Mouse (Mus musculus) forebrain, postnatal 0 days (tissue): ENCODE measurements around the gene Pcnx. TPM values are rescaled to one million over a fixed set of nuclear protein-coding genes. Genes with fewer than 3 reads are reported as not detected.

Source experiments
- ATAC-seq: fragments of 200-750 bp; cut with Nextera tagmentation; 2 replicates; pipeline ENCODE4 v1.8.0; 2017; ENCODE audit warnings: mild to moderate bottlenecking, moderate library complexity
- DNase-seq: peaks from one replicate; pipeline ENCODE4 v3.0.0-alpha.2; 2015
- H3K27ac ChIP-seq: fragments of 300-500 bp; sonication (generic); 2 replicates; pipeline ENCODE4 v1.5.1; 2014; ENCODE audit warnings: low read depth, mild to moderate bottlenecking, antibody characterized with exemption, low read length, moderate library complexity, mixed read lengths
- H3K27me3 ChIP-seq: fragments of 300-500 bp; sonication (generic); 2 replicates; pipeline ENCODE4 v1.6.1; 2014; ENCODE audit warnings: mild to moderate bottlenecking, low read length, mixed read lengths; ENCODE audit not compliant: insufficient read depth
- H3K36me3 ChIP-seq: fragments of 300-500 bp; sonication (generic); 2 replicates; pipeline ENCODE4 v1.6.1; 2014; ENCODE audit warnings: mild to moderate bottlenecking, moderate library complexity; ENCODE audit not compliant: insufficient read depth
- H3K4me1 ChIP-seq: fragments of 300-500 bp; sonication (generic); 2 replicates; pipeline ENCODE4 v1.6.1; 2014; ENCODE audit warnings: antibody characterized with exemption; ENCODE audit not compliant: insufficient read depth
- H3K4me2 ChIP-seq: fragments of 300-500 bp; sonication (generic); 2 replicates; pipeline ENCODE4 v1.6.1; 2014; ENCODE audit warnings: low read depth, mild to moderate bottlenecking, moderate library complexity
- H3K4me3 ChIP-seq: fragments of 300-500 bp; sonication (generic); 2 replicates; pipeline ENCODE4 v1.5.1; 2014; ENCODE audit warnings: low read depth, low read length, mixed read lengths
- H3K9ac ChIP-seq: fragments of 300-500 bp; sonication (generic); 2 replicates; pipeline ENCODE4 v1.6.1; 2014; ENCODE audit warnings: mild to moderate bottlenecking
- H3K9me3 ChIP-seq: fragments of 300-500 bp; sonication (generic); 2 replicates; pipeline ENCODE4 v1.6.1; 2016; ENCODE audit warnings: low read length
- CTCF ChIP-seq: sonication (generic); IDR thresholded peaks from 2 replicates; pipeline ENCODE4 v1.5.1; 2016; ENCODE audit warnings: antibody characterized with exemption, control low read depth, low read depth
- WGBS: fragments of 180-500 bp; shearing (Covaris S2); extraction: QIAGEN DNeasy Blood & Tissue Kit; methylation state at CpG from one replicate; pipeline ENCODE4 v1.1.7; 2014; 5-methylcytosine and 5-hydroxymethylcytosine counted together
- polyA plus RNA-seq: library from polyadenylated mRNA; unstranded; fragments of >200 nt; fragmentation: Nextera tagmentation; extraction: Ambion mirVana; gene quantifications from 2 replicates; pipeline ENCODE4 v1.2.1, GENCODE M21; 2015
- total RNA-seq: library from RNA; depleted of rRNA; stranded (reverse); fragments of >200 nt; gene quantifications from 2 replicates; pipeline ENCODE4 v1.2.3, GENCODE M21; 2014

Gene Pcnx
- total and polyA plus RNA-seq, 2 experiments from 2014 or later: 6.3 to 37.6 TPM

DNA sequence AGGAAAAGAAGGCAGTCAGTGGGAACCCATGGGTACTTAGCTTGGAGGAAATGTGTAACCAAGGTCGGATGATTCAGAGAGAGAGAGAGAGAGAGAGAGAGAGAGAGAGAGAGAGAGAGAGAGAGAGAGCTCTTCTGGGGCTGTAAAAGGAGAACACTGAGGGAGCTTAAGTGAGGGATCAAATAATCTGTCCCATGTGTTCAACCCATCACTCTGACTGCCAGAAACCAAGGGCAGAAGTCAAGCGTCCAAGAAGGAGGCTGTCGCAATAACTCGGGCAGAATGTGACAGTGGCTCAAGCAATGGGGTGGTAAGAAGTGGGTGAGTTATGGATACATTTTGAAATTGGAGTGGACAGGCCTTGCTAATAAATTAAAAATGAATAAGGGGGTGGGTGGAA is 37.6 kb upstream of the Pcnx start:
- Histone ChIP-seq H3K27me3 (no peaks in the 10 kb centered on the region), H3K36me3 (no peaks in the 10 kb centered on the region), H3K4me1 (no peaks in the 10 kb centered on the region), H3K9me3 (no peaks in the 10 kb centered on the region), H3K9ac (no peak overlapping the region), H3K4me2 (no peak overlapping the region), H3K4me3 (no peak overlapping the region), H3K27ac (no peak overlapping the region)
- no peak for TF ChIP-seq CTCF
- 95% methylated on average over 4 of the region's 4 CpGs for WGBS
- DNase-seq (no peak), ATAC-seq (no peak)

DNA sequence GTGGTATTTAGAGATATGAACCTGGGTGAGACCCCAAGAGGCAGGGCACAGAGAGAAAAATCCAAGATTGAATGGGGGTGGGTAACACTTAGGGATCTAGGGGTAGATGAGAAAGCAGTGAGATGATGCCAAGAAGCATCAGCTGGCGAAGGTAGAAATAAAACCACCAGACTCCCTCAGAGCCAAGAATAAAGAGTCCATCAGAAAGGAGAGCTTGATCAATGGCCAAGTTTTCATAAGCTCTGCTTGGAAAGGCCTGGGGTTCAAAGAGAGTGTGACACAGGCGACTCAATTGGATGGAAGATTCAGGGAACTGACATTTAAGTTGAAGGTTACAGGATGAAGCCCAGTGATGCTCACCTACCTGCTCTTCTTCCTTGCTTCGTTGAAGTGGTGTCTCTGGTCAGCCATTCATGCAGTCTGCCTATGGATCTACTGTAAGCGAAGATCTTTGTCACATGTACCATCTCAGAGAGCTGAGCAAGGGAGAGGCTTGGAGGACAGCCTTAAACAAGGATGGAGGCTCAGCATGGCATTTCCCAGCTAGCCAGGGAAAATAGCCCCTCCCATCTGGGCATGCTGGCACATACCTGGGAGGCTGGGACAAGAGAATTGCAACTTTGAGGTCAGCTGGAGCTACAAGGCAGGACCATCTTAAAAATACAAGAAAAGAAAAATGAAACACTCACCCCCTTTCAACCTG is 36.9 kb upstream of the Pcnx start:
- Histone ChIP-seq H3K4me1 (no peaks in the 10 kb centered on the region), H3K9me3 (no peaks in the 10 kb centered on the region), H3K36me3 (no peaks in the 10 kb centered on the region), H3K27ac (no peak overlapping the region), H3K4me2 (no peak overlapping the region), H3K9ac (no peak overlapping the region), H3K27me3 (no peaks in the 10 kb centered on the region), H3K4me3 (no peak overlapping the region)
- DNase-seq (no peak), ATAC-seq (no peak)
- no peak for TF ChIP-seq CTCF
- WGBS: 76% methylated on average over 4 of the region's 4 CpGs

DNA sequence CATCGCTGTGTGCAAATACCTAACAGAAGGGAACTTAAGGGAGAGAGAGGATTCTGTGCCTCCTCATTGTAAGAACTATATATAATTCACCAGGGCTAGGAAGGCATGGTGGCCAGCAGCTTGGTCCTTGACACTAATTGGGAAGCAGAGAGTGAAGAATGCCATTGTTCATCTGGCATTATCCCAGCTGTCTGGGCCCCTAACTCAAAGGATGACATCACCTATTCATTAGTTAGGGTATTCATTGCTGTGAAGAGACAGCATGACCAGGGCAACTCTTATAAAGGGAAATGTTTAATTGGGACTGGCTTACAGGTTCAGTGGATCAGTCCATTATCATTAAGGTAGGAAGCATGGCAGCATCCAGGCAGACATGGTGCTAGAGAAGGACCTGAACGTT is 31.5 kb upstream of the Pcnx start:
- Histone ChIP-seq H3K4me1 (no peaks in the 10 kb centered on the region), H3K9me3 (no peaks in the 10 kb centered on the region), H3K36me3 (no peaks in the 10 kb centered on the region), H3K27ac (no peak overlapping the region), H3K4me2 (no peak overlapping the region), H3K27me3 (no peaks in the 10 kb centered on the region), H3K4me3 (no peak overlapping the region), H3K9ac (no peak overlapping the region)
- TF ChIP-seq CTCF: no peak
- DNase-seq (no peak), ATAC-seq (no peak)
- 9% methylated on average over 2 of the region's 2 CpGs for WGBS

DNA sequence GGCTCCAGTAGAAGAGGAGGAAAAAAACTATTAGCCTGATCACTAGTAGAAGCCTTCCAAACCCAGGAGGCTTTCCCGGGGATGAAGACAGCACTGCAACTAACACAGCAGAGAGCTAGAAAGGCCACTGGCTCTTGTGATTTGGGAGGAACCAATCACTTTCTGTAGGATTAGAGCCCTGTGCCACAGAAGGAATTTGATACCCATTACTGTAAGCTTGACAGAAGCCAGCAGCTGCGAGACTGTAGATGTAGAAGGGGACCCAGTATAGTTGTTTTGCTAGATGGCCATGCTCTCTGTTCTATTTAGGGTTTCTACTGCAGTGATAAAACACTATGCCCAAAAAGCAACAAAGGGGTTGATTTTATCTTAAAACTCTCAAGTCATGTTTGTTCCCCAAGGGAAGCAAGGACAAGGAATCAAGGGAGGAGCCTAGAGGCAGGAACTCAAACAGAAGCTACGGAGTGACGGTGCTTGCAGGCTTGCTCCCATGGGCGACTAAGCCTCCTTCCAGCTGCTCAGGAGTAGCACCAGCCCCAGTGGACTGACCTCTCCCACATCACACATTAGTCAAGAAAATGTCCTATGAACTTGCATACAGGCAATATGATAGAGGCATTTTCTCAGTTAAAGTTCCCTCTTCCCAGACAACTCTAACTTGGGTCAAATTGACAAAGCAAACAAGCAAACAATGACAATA is 27.6 kb upstream of the Pcnx start:
- H3K9me3 ChIP-seq: no peaks in the 10 kb centered on the region
- H3K27me3 ChIP-seq: no peaks in the 10 kb centered on the region
- ATAC-seq: no peak
- H3K36me3 ChIP-seq: no peaks in the 10 kb centered on the region
- TF ChIP-seq CTCF: no peak
- WGBS: 74% methylated on average over 5 of the region's 5 CpGs
- no peaks in the 10 kb centered on the region for H3K4me1 ChIP-seq
- DNase-seq: no peak
- H3K27ac ChIP-seq: no peak overlapping the region
- no peak overlapping the region for H3K9ac ChIP-seq
- H3K4me2 ChIP-seq: no peak overlapping the region
- H3K4me3 ChIP-seq: no peak overlapping the region

DNA sequence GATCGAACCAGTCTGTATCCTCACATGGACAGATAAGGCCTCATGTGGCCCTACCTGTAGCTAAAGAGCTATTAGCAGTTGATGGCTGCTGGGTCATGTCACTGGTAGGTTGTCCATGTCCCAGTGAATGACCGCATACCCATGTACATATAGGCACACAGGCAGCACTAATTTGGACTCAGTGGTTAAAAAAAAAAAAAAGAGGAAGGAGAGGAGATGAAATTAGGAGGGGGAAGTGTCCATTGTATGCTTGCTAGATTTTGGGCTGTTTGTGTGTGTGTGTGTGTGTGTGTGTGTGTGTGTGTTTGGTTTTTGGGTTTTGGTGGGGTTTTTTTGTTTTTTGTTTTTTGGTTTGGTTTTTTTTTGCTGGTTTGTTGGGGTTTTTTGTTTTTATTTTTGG is 26.7 kb upstream of the Pcnx start:
- no peak for DNase-seq
- 94% methylated on average over 2 of the region's 2 CpGs for WGBS

DNA sequence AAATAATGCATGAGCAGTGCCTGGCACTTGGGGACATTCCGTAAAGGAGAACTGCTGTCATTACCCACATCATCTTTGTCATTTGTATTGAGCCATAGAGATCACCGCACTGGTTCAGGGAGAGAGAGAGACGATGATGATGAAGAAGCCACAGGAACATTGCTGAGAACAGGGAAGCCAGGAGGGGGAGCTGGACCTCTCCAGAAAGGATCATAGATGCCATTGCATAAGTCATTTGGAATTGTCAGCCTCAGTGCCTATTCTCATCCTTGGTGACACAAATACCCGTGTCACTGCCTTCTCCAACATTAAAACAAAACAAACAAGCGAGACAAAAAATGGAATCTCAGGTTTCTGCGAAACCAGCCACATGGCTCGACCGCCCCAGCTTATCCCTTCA is 23.7 kb upstream of the Pcnx start:
- Histone ChIP-seq H3K4me1 (no peaks in the 10 kb centered on the region), H3K36me3 (no peaks in the 10 kb centered on the region)
- 79% methylated on average over 8 of the region's 8 CpGs for WGBS

More for the DNA sequence above, 26.7 kb upstream of the Pcnx start:
- H3K27ac ChIP-seq: no peak overlapping the region
- H3K4me2 ChIP-seq: no peak overlapping the region
- no peaks in the 10 kb centered on the region for H3K4me1 ChIP-seq
- H3K27me3 ChIP-seq: no peaks in the 10 kb centered on the region
- H3K4me3 ChIP-seq: no peak overlapping the region
- no peak for TF ChIP-seq CTCF
- no peaks in the 10 kb centered on the region for H3K9me3 ChIP-seq
- H3K36me3 ChIP-seq: no peaks in the 10 kb centered on the region
- no peak for ATAC-seq
- H3K9ac ChIP-seq: no peak overlapping the region

DNA sequence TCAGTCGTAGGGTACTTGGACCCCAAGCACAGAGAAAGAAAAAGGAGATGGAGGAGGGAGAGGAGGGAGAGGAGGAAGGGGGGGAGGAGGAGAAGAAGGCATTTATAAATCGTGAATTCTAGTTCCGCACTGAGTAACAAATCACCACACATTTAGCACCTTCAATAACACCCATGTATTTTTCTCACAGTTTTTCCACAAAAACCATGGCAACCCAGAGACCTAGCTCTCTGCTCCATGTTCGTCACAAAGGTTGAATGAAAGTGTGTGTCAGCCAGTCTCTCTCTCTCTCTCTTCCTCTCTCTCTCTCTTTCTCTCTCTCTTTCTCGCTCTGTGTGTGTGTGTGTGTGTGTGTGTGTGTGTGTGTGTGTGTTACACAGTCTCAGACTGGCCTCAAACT is 22.4 kb upstream of the Pcnx start:
- H3K9ac ChIP-seq: no peak overlapping the region
- no peaks in the 10 kb centered on the region for H3K9me3 ChIP-seq
- 44% methylated on average over 5 of the region's 5 CpGs for WGBS
- TF ChIP-seq CTCF: no peak
- DNase-seq (no peak), ATAC-seq (peak; percentile 73)
- H3K4me1 ChIP-seq: no peaks in the 10 kb centered on the region
- no peaks in the 10 kb centered on the region for H3K36me3 ChIP-seq
- H3K27ac ChIP-seq: no peak overlapping the region
- no peak overlapping the region for H3K4me3 ChIP-seq
- no peak overlapping the region for H3K4me2 ChIP-seq
- no peaks in the 10 kb centered on the region for H3K27me3 ChIP-seq

More for the DNA sequence above, 23.7 kb upstream of the Pcnx start:
- DNase-seq (no peak), ATAC-seq (no peak)
- no peak overlapping the region for H3K27ac ChIP-seq
- H3K9ac ChIP-seq: no peak overlapping the region
- TF ChIP-seq CTCF: 0 out of 2 replicates have a peak, but pooled peaks have one; percentile 21
- H3K27me3 ChIP-seq: no peaks in the 10 kb centered on the region
- no peaks in the 10 kb centered on the region for H3K9me3 ChIP-seq
- no peak overlapping the region for H3K4me3 ChIP-seq
- no peak overlapping the region for H3K4me2 ChIP-seq
